Mouse (Mus musculus) lung, embryonic 16.5 days (tissue): ENCODE data around the gene Gm49384. TPM values are rescaled to one million over a fixed set of nuclear protein-coding genes. Genes with fewer than 3 reads are reported as not detected.

Experiments used
- ATAC-seq: fragments of 200-750 bp; cut with Nextera tagmentation; 2 replicates; pipeline ENCODE4 v1.8.0; 2017; ENCODE audit warnings: low read depth, mild to moderate bottlenecking, moderate library complexity
- H3K27ac ChIP-seq: fragments of 300-500 bp; sonication (generic); 2 replicates; pipeline ENCODE4 v1.5.1; 2014; ENCODE audit warnings: mild to moderate bottlenecking, control low read depth, low read length
- H3K27me3 ChIP-seq: fragments of 300-500 bp; sonication (generic); 2 replicates; pipeline ENCODE4 v1.6.1; 2014; ENCODE audit warnings: low read depth, low read length, mixed read lengths; ENCODE audit not compliant: control insufficient read depth, insufficient read depth
- H3K36me3 ChIP-seq: fragments of 300-500 bp; sonication (generic); 2 replicates; pipeline ENCODE4 v1.6.1; 2014; ENCODE audit warnings: low read length; ENCODE audit not compliant: control insufficient read depth, insufficient read depth
- H3K4me1 ChIP-seq: fragments of 300-500 bp; sonication (generic); replicated peaks from 2 replicates; pipeline ENCODE4 v1.6.1; 2014; ENCODE audit warnings: low read length, mixed read lengths; ENCODE audit not compliant: control insufficient read depth, insufficient read depth
- H3K4me2 ChIP-seq: fragments of 300-500 bp; sonication (generic); 2 replicates; pipeline ENCODE4 v1.6.1; 2014; ENCODE audit warnings: low read depth, low read length, control low read depth
- H3K4me3 ChIP-seq: fragments of 300-500 bp; sonication (generic); 2 replicates; pipeline ENCODE4 v1.5.1; 2014; ENCODE audit warnings: mild to moderate bottlenecking, low read length, control low read depth
- H3K9ac ChIP-seq: fragments of 300-500 bp; sonication (generic); 2 replicates; pipeline ENCODE4 v1.6.1; 2014; ENCODE audit warnings: low read length, control low read depth
- H3K9me3 ChIP-seq: fragments of 300-500 bp; sonication (generic); 2 replicates; pipeline ENCODE4 v1.6.1; 2016; ENCODE audit warnings: low read length; ENCODE audit not compliant: control insufficient read depth
- WGBS: fragments of 180-500 bp; shearing (Covaris S2); extraction: QIAGEN DNeasy Blood & Tissue Kit; methylation state at CpG from one replicate; pipeline ENCODE4 v1.1.7; 2014; 5-methylcytosine and 5-hydroxymethylcytosine counted together
- polyA plus RNA-seq: library from polyadenylated mRNA; unstranded; fragments of >200 nt; fragmentation: Nextera tagmentation; extraction: Ambion mirVana; gene quantifications from 2 replicates; pipeline ENCODE4 v1.2.1, GENCODE M21; 2015

Gm49384 gene
- polyA plus RNA-seq = 25.8 and 27.2 TPM in 2 replicates

DNA sequence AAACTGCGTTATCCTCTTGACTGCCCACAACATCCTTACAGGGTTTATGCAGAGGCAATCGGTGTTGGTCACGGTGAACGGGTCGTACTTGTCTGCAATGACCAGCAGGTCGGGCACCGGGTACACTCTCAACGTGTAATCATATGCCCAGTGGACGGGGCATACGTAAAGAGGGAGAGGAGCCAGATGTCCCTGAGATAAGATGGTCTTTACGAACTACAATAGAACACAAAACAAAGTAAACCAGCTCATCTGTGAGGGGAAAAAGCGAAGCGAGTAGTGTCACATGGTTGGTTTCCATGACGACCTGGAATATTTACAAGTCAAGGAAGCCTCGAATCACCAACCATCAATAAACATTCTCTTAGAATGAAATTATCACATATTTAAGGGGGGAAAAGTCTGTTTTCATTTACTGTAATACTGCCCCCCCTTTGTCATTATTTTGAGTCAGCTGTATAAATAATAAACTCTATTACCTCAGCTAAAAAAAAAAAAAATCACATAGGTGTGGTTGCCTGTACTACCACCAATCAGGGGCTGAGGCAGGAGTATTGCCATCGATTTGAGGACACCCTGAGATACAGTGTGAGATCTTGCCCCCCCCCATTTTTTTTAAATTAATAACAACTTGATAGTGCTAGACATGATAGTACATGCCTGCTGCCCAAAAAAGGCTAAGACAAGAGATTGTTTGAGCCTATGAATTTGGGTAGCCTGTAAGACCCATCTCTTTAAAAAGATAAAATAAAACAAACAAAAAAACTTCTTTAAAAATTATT is at the start of gene Gm49384:
Gene Gm49384 (minus strand): TSS at position 216 of the 782 bp plus-strand sequence.
- Histone ChIP-seq H3K27ac (no peak within 1 kb of the TSS), H3K4me2 (no peak within 1 kb of the TSS), H3K4me1 (peaks cover 3% of the 10 kb centered on the region; the same call in 1 of the 2 replicates), H3K9ac (no peak within 1 kb of the TSS), H3K4me3 (no peak within 1 kb of the TSS), H3K36me3 (peaks cover 21% of the 10 kb centered on the region), H3K9me3 (no peaks in the 10 kb centered on the region), H3K27me3 (no peaks in the 10 kb centered on the region)
- no peak for ATAC-seq
- WGBS = 78% methylated on average over 16 of the region's 16 CpGs

DNA sequence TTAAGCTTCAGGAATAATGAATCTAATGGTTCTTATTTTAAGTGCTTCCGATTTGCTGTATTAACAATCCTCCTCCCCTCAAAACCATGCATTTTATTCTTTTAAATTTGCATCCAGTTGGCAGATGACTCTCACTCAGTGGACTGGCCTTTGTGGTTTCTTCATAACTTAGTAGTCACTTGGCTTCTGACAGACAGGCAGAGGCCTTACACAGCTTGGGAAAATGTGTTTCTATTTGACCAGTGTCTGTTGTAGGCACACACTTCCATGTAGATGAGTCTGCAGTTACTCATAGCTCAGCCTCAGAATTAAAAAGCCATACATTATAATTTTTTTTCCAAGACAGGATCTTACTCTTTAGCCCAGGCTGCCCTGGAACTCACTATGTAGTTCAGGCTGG is 49.7 kb upstream of the Gm49384 start:
- no peak for ATAC-seq
- no peaks in the 10 kb centered on the region for H3K27me3 ChIP-seq
- H3K4me3 ChIP-seq = no peak overlapping the region
- H3K4me2 ChIP-seq = no peak overlapping the region
- WGBS = 91% methylated on average over 1 of the region's 1 CpGs
- no peaks in the 10 kb centered on the region for H3K36me3 ChIP-seq
- no peak overlapping the region for H3K9ac ChIP-seq
- no peaks in the 10 kb centered on the region for H3K9me3 ChIP-seq
- H3K4me1 ChIP-seq = no peaks in the 10 kb centered on the region
- no peak overlapping the region for H3K27ac ChIP-seq

DNA sequence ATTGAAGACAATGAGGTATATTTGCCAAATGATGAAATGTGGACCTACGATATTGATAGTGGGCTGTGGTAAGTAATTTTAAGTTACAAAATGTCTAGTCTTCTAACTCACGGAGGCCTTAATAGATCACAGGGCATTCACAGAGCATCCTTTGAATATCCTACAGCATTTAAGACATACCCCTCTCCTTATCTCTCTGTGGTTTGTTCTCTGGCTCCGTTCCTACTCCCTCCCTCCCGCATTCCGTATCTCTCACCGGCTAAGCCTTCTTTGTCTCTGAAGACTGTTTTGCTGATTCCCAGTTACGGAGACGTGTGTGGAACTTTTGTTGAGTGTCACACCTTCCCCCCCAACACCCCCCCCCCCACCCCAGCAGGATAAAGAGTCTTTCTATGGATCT is 46.7 kb upstream of the Gm49384 start:
- H3K4me2 ChIP-seq = no peak overlapping the region
- no peak for ATAC-seq

DNA sequence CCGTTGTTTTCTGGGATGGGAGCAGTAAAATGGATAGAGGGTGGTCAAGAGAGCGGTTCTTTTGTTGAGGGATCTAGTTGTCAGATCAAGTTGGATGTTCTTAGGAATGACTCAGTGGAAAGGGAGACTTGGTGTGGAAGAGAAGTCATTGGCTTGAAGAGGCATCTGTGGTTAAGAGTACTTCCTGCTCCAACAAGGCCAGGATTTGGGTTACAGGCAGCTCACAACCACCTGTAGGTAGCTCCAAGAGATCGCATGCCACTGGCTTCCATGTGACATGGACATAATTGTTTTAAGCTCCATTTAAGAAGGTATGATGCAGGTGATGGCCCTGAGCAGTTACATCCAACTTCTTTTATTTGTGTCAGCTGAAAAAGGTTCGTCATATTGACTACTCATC is 45.7 kb upstream of the Gm49384 start:
- 84% methylated on average over 4 of the region's 4 CpGs for WGBS
- no peak overlapping the region for H3K4me2 ChIP-seq
- H3K27me3 ChIP-seq = no peaks in the 10 kb centered on the region
- H3K4me1 ChIP-seq = no peaks in the 10 kb centered on the region
- H3K4me3 ChIP-seq = no peak overlapping the region
- no peaks in the 10 kb centered on the region for H3K9me3 ChIP-seq
- no peak overlapping the region for H3K27ac ChIP-seq
- no peak overlapping the region for H3K9ac ChIP-seq
- H3K36me3 ChIP-seq = no peaks in the 10 kb centered on the region
- ATAC-seq = no peak

More for the DNA sequence above, 46.7 kb upstream of the Gm49384 start:
- Histone ChIP-seq H3K36me3 (no peaks in the 10 kb centered on the region), H3K27ac (no peak overlapping the region), H3K9ac (no peak overlapping the region), H3K27me3 (no peaks in the 10 kb centered on the region), H3K9me3 (no peaks in the 10 kb centered on the region), H3K4me1 (no peaks in the 10 kb centered on the region), H3K4me3 (no peak overlapping the region)
- 50% methylated on average over 8 of the region's 8 CpGs for WGBS

DNA sequence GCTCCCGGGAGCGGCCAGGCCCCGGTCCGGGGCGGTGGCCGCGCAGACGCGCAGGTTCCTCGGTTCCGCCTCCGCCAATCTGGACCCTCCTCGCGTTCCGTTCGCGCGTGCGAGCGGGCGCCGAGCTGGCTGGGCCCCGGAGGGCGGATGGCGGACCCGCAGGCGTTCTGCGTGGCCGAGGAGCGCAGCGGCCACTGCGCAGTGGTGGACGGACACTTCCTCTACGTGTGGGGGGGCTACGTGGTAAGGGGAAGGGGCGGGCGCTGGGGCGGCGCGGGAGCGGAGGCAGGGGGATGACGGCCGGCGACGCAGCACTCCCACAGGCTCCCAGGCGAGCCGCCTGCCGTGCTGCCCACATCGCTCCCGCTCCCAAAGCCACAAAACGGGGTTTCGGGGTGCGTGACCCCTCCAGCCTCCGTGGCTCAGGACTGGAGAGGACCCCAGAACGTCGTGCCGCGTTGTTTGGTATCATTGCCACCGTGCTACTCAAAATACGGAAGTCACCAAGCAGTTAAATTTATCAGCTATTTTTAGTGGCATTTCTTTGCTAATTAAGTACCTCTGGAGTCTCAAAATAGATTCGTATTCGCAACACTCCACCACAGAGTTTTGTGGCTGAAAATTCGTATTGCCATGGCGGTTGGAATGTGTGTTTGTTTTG is 37.8 kb upstream of the Gm49384 start:
- Histone ChIP-seq H3K4me2 (peak overlapping the region; percentile 81), H3K9ac (peak overlapping the region; percentile 92), H3K36me3 (no peaks in the 10 kb centered on the region), H3K4me3 (peak overlapping the region; percentile 73), H3K9me3 (no peaks in the 10 kb centered on the region), H3K4me1 (no peaks in the 10 kb centered on the region), H3K27ac (peak overlapping the region; percentile 87), H3K27me3 (no peaks in the 10 kb centered on the region)
- WGBS = under 1% methylated on average over 61 of the region's 64 CpGs
- ATAC-seq = peak; percentile 95

DNA sequence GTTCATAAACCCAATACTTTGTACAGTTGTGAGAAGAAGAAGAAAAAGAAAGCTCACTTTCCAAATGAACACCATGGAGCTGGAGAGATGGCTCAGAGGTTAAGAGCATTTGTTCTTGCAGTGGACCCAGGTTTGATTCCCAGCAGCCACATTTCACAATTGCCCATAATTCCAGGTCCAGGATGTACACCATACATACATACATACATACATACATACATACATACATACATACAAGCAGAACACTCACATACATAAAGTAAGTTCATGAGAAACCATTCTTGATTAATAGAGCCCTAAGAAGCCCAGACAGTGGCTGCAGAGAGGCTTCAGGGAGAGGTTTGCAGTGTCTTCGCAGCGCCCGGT is 37.3 kb upstream of the Gm49384 start:
- peak overlapping the region; percentile 92 for H3K9ac ChIP-seq
- H3K27me3 ChIP-seq = no peaks in the 10 kb centered on the region
- no peaks in the 10 kb centered on the region for H3K36me3 ChIP-seq
- no peaks in the 10 kb centered on the region for H3K9me3 ChIP-seq
- 2% methylated on average over 3 of the region's 3 CpGs for WGBS
- peak overlapping the region; percentile 87 for H3K27ac ChIP-seq
- H3K4me3 ChIP-seq = peak overlapping the region; percentile 73
- H3K4me1 ChIP-seq = no peaks in the 10 kb centered on the region
- no peak for ATAC-seq
- H3K4me2 ChIP-seq = peak overlapping the region; percentile 81

DNA sequence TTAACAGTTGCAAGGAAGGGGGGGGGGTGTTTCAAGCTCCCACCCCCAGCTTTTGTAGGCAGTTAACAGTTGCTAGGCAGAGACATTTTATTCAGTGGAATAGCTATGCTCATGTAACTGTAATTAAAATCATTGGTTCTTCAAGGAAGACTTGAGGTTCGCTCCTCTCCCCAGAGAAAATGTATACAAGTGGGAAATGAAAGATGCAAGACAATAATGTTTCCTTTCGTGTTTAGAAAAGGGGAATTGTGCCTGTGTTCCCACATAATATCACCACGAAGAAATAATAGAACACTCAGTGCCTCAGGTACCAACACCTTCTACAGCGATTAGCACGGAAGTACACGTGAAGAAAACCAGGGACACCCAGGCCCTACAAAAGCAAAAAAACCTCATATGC is 36.8 kb upstream of the Gm49384 start, which contains the start of gene Klhdc1:
Gene Klhdc1 (plus strand): TSS at position 301 of the 400 bp plus-strand sequence.
- no peaks in the 10 kb centered on the region for H3K9me3 ChIP-seq
- H3K36me3 ChIP-seq = no peaks in the 10 kb centered on the region
- 64% methylated on average over 6 of the region's 6 CpGs for WGBS
- peak within 1 kb of the TSS; percentile 92 for H3K9ac ChIP-seq
- peak within 1 kb of the TSS; percentile 81 for H3K4me2 ChIP-seq
- H3K27me3 ChIP-seq = no peaks in the 10 kb centered on the region
- no peaks in the 10 kb centered on the region for H3K4me1 ChIP-seq
- peak within 1 kb of the TSS; percentile 87 for H3K27ac ChIP-seq
- peak within 1 kb of the TSS; percentile 73 for H3K4me3 ChIP-seq
- no peak for ATAC-seq

DNA sequence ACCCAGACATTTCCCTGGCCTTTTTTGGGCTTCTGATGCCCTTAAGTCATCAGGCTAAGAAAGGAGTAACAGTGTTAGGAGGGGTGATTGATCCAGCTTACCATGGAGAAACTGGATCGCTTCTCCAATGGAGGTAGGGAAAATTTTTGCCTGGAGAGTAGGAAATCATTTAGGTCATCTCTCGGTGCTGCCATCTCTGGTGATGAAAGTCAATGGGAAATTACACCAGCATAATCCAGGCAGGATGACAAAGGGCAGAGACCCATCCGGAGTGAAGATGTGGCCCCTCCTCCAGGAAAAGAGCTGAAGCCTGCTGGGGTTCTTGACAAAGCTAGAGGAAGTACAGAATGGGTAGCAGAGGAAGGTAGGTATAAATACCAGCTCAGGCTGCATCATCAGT is 34.2 kb upstream of the Gm49384 start:
- no peaks in the 10 kb centered on the region for H3K4me1 ChIP-seq
- H3K4me3 ChIP-seq = no peak overlapping the region
- H3K36me3 ChIP-seq = no peaks in the 10 kb centered on the region
- no peaks in the 10 kb centered on the region for H3K9me3 ChIP-seq
- H3K27ac ChIP-seq = no peak overlapping the region
- WGBS = 29% methylated on average over 3 of the region's 3 CpGs
- H3K4me2 ChIP-seq = no peak overlapping the region
- ATAC-seq = no peak
- H3K9ac ChIP-seq = no peak overlapping the region
- no peaks in the 10 kb centered on the region for H3K27me3 ChIP-seq

DNA sequence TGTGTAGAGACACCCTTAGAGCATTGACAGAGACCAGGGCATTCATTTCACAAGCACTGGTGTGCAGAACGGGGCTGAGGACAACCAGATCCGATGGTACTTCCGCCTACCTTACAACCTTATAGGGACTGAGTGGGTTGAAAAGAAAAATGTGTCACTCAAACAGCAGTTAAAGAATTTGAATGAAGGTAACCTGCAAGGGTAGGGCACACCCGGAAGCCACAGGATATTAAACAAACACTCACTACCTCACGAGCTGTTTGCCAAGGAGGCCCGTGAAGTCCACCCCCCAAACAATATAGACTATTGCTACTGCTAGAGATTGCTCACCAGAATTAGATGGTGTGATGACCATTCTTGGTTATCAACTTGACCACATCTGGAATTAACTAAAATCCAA is 31.7 kb upstream of the Gm49384 start:
- Histone ChIP-seq H3K4me2 (no peak overlapping the region), H3K4me1 (no peaks in the 10 kb centered on the region), H3K4me3 (no peak overlapping the region), H3K9me3 (no peaks in the 10 kb centered on the region), H3K27ac (no peak overlapping the region), H3K9ac (no peak overlapping the region), H3K36me3 (no peaks in the 10 kb centered on the region), H3K27me3 (no peaks in the 10 kb centered on the region)
- WGBS = 49% methylated on average over 6 of the region's 6 CpGs
- peak; percentile 64 for ATAC-seq
